Mouse (Mus musculus): Measurements from ENCODE around the gene Echs1. TPM values are rescaled to one million over a fixed set of nuclear protein-coding genes. Genes with fewer than 3 reads are reported as not detected.

Echs1 gene
- polyA plus RNA-seq, 1 experiment from 2014 or later, result 174 TPM

- ATAC-seq (ENCODE audit: insufficient number of reproducible peaks, low FRiP score), result peak; percentile 73
- Histone ChIP-seq H3K27ac (ENCODE audit: poor library complexity, severe bottlenecking) (peak within 1 kb of the TSS; percentile 84), H3K4me1 (replicated peaks) (peaks cover 10% of the 10 kb centered on the region; the same call in 1 of the 2 replicates), H3K9ac (peak within 1 kb of the TSS; percentile 83), H3K4me3 (peak within 1 kb of the TSS; percentile 80), H3K36me3 (peaks cover 22% of the 10 kb centered on the region), H3K27me3 (replicated peaks) (no peaks in the 10 kb centered on the region), H3K9me3 (replicated peaks) (peaks cover 3% of the 10 kb centered on the region; the same call in 1 of the 2 replicates), H3K4me2 (peak within 1 kb of the TSS; percentile 86)
- WGBS, result 3% methylated on average over 23 of the region's 23 CpGs
Observed at GRCm38 (mm10) chr7:140115583-140116328, 520 bp downstream of the Echs1 start, which contains the start of gene Paox. Paox (plus strand) TSS chr7:140115799.

- no peak overlapping the region for H3K27ac ChIP-seq (ENCODE audit: poor library complexity, severe bottlenecking)
- no peak for ATAC-seq (ENCODE audit: insufficient number of reproducible peaks, low FRiP score)
- no peak overlapping the region for H3K9ac ChIP-seq
- H3K4me2 ChIP-seq, result no peak overlapping the region
- H3K4me3 ChIP-seq, result no peak overlapping the region
- H3K36me3 ChIP-seq, result peaks cover 59% of the 10 kb centered on the region
- H3K9me3 ChIP-seq (replicated peaks), result no peaks in the 10 kb centered on the region
- H3K27me3 ChIP-seq (replicated peaks), result no peaks in the 10 kb centered on the region
- 55% methylated on average over 3 of the region's 3 CpGs for WGBS
- peaks cover 8% of the 10 kb centered on the region; the same call in 1 of the 2 replicates for H3K4me1 ChIP-seq (replicated peaks)
Observed at GRCm38 (mm10) chr7:140111943-140112342, 4.3 kb downstream of the Echs1 start.

DNA sequence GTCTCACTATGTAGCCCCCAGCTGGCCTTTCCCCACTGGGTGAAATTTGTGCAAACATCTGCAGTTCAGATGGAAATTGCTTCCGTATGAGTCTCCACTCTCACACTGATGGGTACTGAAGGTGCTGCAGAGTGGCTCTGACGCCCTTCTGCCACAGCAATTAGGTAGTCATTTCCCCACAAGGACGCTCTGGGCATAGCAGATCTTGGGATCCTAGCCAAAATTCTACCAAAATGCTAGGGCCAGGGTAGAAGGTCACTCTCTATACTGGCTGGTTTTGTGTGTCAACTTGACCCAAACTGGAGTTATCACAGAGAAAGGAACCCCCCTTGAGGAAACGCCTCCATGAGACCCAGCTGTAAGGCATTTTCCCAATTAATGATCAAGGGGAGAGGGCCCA lies 12.3 kb downstream of the Echs1 start:
- Histone ChIP-seq H3K27ac (ENCODE audit: poor library complexity, severe bottlenecking) (no peak overlapping the region), H3K4me1 (replicated peaks) (peaks cover 8% of the 10 kb centered on the region), H3K4me2 (no peak overlapping the region), H3K4me3 (no peak overlapping the region), H3K9ac (no peak overlapping the region), H3K27me3 (replicated peaks) (no peaks in the 10 kb centered on the region), H3K36me3 (peaks cover 49% of the 10 kb centered on the region), H3K9me3 (replicated peaks) (no peaks in the 10 kb centered on the region)
- no peak for ATAC-seq (ENCODE audit: insufficient number of reproducible peaks, low FRiP score)
- WGBS, result 80% methylated on average over 4 of the region's 4 CpGs

DNA sequence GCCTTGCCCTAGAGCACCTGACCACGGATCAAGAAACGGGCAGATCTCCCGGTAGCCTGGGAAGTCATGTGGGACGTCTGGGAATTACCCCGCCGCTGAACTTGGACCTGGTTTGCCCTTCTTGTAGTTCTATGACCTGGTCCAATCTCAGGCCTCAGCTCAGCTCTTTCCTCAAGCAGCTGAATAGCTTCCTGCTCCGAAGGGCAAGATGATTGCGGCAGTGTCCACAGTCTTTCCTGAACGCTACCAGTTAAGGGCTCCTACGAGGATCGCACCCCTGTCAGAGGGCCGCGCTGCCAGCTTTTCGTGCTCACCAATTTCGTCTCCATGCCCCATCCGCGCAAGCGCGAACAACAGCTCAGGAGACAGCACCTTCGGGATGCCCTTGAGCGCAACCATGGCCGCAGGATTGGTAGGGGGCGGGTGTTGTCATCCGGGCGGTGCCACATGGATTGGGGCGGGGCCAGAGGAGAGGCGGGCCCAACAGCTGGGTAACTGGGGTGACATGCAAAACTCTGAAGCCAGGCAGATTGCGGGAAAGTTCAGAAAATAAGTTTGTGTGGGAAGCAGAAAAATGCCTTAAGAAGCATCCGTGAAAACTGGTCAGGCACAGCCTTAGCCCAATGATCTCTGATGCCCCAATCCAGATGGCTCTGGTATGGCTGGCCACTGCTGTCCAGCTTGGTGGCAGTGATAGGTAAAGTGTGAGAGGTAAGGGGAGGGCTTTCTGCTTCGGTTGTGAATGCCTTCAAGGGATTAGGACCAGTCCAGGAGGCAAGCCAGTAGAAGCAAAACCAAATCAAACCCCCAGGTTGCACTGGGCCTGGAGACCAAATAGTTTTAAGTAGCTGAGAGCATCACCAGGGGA lies 14.0 kb downstream of the Echs1 start, which contains the start of gene Fuom:
Fuom (minus strand) TSS at position 449 of the 868 bp plus-strand sequence.
- Histone ChIP-seq H3K4me1 (replicated peaks) (peaks cover 8% of the 10 kb centered on the region), H3K36me3 (peaks cover 44% of the 10 kb centered on the region), H3K4me3 (peak within 1 kb of the TSS; percentile 55), H3K9me3 (replicated peaks) (no peaks in the 10 kb centered on the region), H3K4me2 (peak within 1 kb of the TSS; percentile 85), H3K27me3 (replicated peaks) (no peaks in the 10 kb centered on the region), H3K27ac (ENCODE audit: poor library complexity, severe bottlenecking) (peak within 1 kb of the TSS; percentile 77), H3K9ac (peak within 1 kb of the TSS; percentile 81)
- peak; percentile 93 for ATAC-seq (ENCODE audit: insufficient number of reproducible peaks, low FRiP score)
- WGBS, result 2% methylated on average over 30 of the region's 30 CpGs

- Histone ChIP-seq H3K4me1 (replicated peaks) (peaks cover 8% of the 10 kb centered on the region), H3K36me3 (peaks cover 38% of the 10 kb centered on the region), H3K9ac (peak overlapping the region; percentile 81), H3K9me3 (replicated peaks) (no peaks in the 10 kb centered on the region), H3K27ac (ENCODE audit: poor library complexity, severe bottlenecking) (0 out of 2 replicates have a peak overlapping the region, but pooled peaks have one; percentile 77), H3K27me3 (replicated peaks) (no peaks in the 10 kb centered on the region), H3K4me3 (peak overlapping the region; percentile 55), H3K4me2 (peak overlapping the region; percentile 85)
- 71% methylated on average over 10 of the region's 10 CpGs for WGBS
- ATAC-seq (ENCODE audit: insufficient number of reproducible peaks, low FRiP score), result no peak
Observed at GRCm38 (mm10) chr7:140101498-140101897, 14.8 kb downstream of the Echs1 start.

GRCm38 (mm10) chr7:140098466-140098865 lies 17.8 kb downstream of the Echs1 start:
- ATAC-seq (ENCODE audit: insufficient number of reproducible peaks, low FRiP score), result no peak
- Histone ChIP-seq H3K9me3 (replicated peaks) (no peaks in the 10 kb centered on the region), H3K4me3 (no peak overlapping the region), H3K27me3 (replicated peaks) (no peaks in the 10 kb centered on the region), H3K36me3 (peaks cover 23% of the 10 kb centered on the region), H3K27ac (ENCODE audit: poor library complexity, severe bottlenecking) (no peak overlapping the region), H3K4me1 (replicated peaks) (peaks cover 17% of the 10 kb centered on the region), H3K4me2 (no peak overlapping the region), H3K9ac (no peak overlapping the region)
- WGBS, result 60% methylated on average over 1 of the region's 1 CpGs

DNA sequence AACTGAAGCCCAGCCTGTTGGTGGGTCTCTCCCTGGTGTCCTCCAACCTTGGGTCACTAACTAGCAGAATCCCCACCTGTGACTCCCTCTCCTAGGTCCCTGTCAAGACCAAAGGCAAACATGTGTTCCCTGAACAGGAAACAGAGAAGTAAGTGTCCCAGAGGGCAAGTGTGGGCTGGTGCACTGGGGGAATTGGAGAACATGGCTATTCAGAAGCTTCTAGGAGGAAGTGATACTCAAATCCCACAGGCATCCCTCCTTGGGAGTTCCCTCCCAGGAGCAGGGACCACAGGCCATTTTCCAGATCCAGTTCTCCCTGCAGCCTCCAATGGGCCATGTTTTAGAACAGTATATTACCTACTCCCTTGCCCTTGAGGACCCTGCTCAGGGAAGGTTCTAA lies 20.2 kb downstream of the Echs1 start:
- Histone ChIP-seq H3K9ac (no peak overlapping the region), H3K36me3 (peaks cover 23% of the 10 kb centered on the region), H3K4me2 (no peak overlapping the region), H3K27me3 (replicated peaks) (no peaks in the 10 kb centered on the region; the same call in 1 of the 2 replicates), H3K4me3 (no peak overlapping the region), H3K9me3 (replicated peaks) (no peaks in the 10 kb centered on the region), H3K27ac (ENCODE audit: poor library complexity, severe bottlenecking) (no peak overlapping the region), H3K4me1 (replicated peaks) (peaks cover 11% of the 10 kb centered on the region; the same call in 1 of the 2 replicates)
- no peak for ATAC-seq (ENCODE audit: insufficient number of reproducible peaks, low FRiP score)

- WGBS, result 61% methylated on average over 1 of the region's 1 CpGs
- H3K9ac ChIP-seq, result no peak overlapping the region
- H3K9me3 ChIP-seq (replicated peaks), result no peaks in the 10 kb centered on the region
- peaks cover 9% of the 10 kb centered on the region; the same call in 1 of the 2 replicates for H3K4me1 ChIP-seq (replicated peaks)
- H3K4me2 ChIP-seq, result no peak overlapping the region
- peaks cover 20% of the 10 kb centered on the region for H3K36me3 ChIP-seq
- no peak overlapping the region for H3K4me3 ChIP-seq
- no peak for ATAC-seq (ENCODE audit: insufficient number of reproducible peaks, low FRiP score)
- no peak overlapping the region for H3K27ac ChIP-seq (ENCODE audit: poor library complexity, severe bottlenecking)
- no peaks in the 10 kb centered on the region; the same call in 1 of the 2 replicates for H3K27me3 ChIP-seq (replicated peaks)
Observed at GRCm38 (mm10) chr7:140095556-140095955, 20.7 kb downstream of the Echs1 start.

- H3K9me3 ChIP-seq (replicated peaks), result no peaks in the 10 kb centered on the region
- no peaks in the 10 kb centered on the region; the same call in 1 of the 2 replicates for H3K27me3 ChIP-seq (replicated peaks)
- no peak overlapping the region for H3K27ac ChIP-seq (ENCODE audit: poor library complexity, severe bottlenecking)
- 55% methylated on average over 5 of the region's 5 CpGs for WGBS
- ATAC-seq (ENCODE audit: insufficient number of reproducible peaks, low FRiP score), result no peak
- no peak overlapping the region for H3K4me2 ChIP-seq
- H3K36me3 ChIP-seq, result peaks cover 19% of the 10 kb centered on the region
- H3K4me1 ChIP-seq (replicated peaks), result peaks cover 9% of the 10 kb centered on the region; the same call in 1 of the 2 replicates
- no peak overlapping the region for H3K9ac ChIP-seq
- no peak overlapping the region for H3K4me3 ChIP-seq
Observed at GRCm38 (mm10) chr7:140094954-140095353, 21.3 kb downstream of the Echs1 start.

DNA sequence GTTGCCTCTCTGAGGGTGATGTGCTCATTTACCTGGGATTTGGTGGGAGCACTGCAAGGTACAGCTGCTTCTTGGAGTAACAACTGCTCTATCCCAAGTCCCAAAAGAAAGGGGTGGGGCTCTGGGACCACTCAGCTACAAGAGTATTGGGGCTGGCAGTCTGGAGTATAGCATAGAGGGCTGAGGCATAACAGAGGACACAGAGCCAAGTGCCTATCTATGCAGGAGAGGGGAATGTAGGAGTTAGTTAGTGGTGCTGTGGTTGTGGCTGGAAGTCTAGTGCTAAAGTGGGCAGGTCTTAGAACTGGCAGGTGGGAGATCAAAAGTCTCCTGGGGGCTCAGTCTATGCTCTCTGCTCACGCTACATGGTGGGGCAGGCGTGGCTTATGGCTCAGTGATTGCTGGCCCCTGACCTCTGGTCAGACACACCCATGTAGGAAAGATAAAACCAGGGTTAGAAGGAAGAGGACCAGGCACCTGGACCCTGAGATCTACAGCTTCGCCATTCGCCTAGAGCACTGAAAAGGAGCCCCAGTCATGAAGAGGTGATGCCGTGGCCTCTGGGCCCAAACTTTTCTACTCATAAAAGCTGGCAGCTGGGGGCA lies 23.2 kb downstream of the Echs1 start, which contains the start of gene Prap1:
Prap1 (plus strand) TSS at position 472 of the 605 bp plus-strand sequence.
- ATAC-seq (ENCODE audit: insufficient number of reproducible peaks, low FRiP score), result no peak
- WGBS, result 66% methylated on average over 5 of the region's 5 CpGs
- Histone ChIP-seq H3K36me3 (0 out of 2 replicates have a peak, but pooled peaks cover 3% of the 10 kb centered on the region), H3K4me2 (no peak within 1 kb of the TSS), H3K27ac (ENCODE audit: poor library complexity, severe bottlenecking) (no peak within 1 kb of the TSS), H3K9ac (no peak within 1 kb of the TSS), H3K4me1 (replicated peaks) (peaks cover 9% of the 10 kb centered on the region; the same call in 1 of the 2 replicates), H3K9me3 (replicated peaks) (no peaks in the 10 kb centered on the region), H3K27me3 (replicated peaks) (no peaks in the 10 kb centered on the region; the same call in 1 of the 2 replicates), H3K4me3 (no peak within 1 kb of the TSS)
